Mouse (Mus musculus) ES-CJ7 (cell line): ENCODE measurements around the gene Slc6a1.

Experiments
- DNase-seq: peaks from one replicate; pipeline ENCODE4 v3.0.0; 2011; ENCODE audit warnings: low read depth, low spot score

The Slc6a1 gene

DNA sequence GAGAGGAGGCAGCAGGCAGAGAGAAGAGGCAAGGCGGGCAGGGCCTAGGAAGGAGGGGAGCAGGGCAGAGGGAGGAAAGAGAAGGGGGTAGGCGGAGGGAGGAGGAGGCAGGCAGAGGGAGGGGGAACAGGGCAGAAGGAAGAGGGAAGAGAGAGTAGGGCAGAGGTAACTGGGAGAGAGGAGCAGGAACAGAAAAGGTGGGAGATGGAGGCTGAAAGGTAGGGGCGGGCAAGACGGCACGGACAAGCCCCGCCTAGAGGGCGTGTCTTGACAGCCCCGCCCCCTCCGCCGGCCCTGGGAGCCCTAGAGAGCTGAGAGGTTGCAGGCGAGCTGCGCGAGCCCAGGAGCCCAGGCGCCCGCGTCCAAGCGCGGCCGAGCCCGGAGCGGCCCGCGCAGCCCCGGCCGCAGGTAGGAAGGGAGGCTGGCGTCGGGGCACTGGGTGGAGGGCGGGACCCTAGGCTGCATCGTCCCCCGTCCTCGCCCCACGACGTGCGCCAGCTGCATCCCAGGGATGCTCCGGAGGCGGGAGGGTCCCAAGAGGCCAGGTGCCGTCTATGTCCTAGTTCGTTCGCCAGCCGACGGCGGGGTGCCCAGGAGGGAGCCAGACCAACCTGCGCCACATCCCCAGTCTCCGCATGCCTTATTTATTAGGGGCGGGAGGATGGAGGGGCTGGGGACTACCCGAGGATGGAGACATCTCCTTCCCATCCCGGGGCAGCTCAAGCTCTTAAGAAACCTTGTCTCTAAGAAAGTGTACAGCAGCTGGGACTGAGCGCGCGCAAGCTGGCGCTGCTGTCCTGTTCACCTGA lies at the start of gene Slc6a1:
TSS of gene Slc6a1 (plus strand) at position 167 of the 809 bp plus-strand sequence.
- DNase-seq = peak; percentile 76

GRCm38 (mm10) chr6:114238892-114239644 lies 43.4 kb upstream of the Slc6a1 start:
- no peak for DNase-seq

GRCm38 (mm10) chr6:114245665-114246064 lies 36.8 kb upstream of the Slc6a1 start:
- no peak for DNase-seq

DNA sequence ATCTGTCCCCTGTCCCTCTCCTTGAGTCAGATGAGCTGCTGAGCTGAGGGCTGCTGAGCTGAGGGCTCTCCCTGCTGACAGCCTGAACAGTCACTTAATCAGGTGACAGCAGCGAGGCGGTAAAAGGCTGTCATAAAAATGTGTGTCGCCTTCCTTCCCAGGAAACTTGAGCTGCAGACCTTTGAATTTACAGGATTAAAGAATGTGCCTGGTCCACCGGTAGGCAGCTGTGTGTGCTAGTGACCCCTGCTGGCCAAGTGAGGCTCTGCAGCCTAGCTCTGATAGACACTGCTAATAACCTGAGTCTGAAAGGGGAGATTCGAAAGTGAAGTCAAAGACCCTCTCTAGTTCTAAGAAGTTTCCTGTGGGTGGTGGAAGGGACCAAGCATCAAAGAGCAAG lies 32.1 kb upstream of the Slc6a1 start:
- DNase-seq = peak; percentile 74

- DNase-seq = no peak
Measured at GRCm38 (mm10) chr6:114254927-114255326, 27.5 kb upstream of the Slc6a1 start.

DNA sequence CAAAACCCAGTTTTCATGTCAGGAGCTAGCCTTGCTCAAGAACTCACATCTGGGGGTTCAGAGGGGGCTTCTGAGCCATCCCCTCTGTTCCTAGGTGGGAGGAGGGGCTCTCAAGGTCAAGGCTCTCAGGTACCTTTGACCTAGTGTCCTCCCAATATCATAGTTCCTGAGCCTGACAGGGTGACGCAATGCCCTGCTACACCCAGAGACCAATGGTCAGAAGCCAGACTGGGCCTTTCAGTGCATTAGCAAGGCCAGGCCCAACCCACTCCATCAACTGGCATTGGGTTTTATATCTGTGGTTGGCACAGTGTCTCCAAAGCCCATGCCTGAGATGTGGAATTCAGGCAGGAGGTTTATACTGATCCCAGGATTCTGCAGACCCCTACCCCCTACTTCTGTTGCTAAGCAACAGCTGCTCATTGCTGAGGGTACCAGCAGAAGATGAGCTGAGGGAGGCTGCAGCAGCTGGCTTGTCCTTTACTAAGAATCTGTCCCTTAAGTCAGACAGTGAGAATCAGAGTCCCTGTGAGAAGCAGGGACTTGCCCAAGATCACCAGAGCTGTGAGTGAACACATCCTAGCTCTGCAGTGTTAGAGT lies 24.6 kb upstream of the Slc6a1 start:
- no peak for DNase-seq

DNA sequence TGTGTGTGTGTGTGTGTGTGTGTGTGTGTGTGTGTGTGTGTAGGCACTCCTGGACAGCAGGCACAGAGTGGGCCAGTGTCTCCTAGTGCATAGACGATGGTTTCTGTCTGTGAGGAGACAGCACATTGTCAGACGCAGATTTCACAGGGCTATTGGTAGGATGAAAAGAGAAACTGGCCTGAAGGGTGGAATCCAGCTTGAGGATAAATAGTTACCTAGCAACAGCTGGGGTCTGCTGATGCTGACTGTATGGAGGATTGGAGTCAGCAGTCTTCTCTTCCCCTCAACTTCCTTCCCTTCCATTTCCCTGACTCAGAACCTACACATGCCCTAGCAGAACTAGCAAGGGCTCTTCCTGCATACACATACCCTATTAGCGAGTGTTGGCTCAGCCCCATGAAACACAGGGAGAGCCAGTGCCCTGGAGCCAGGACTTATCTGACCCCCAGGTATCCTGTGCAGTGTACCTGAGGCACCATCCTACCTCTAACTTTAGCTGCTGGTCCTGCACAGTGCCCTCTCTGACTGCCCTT lies 23.7 kb upstream of the Slc6a1 start:
- no peak for DNase-seq

GRCm38 (mm10) chr6:114261609-114262008 lies 20.8 kb upstream of the Slc6a1 start:
- DNase-seq = no peak

GRCm38 (mm10) chr6:114264010-114264409 lies 18.4 kb upstream of the Slc6a1 start:
- no peak for DNase-seq

DNA sequence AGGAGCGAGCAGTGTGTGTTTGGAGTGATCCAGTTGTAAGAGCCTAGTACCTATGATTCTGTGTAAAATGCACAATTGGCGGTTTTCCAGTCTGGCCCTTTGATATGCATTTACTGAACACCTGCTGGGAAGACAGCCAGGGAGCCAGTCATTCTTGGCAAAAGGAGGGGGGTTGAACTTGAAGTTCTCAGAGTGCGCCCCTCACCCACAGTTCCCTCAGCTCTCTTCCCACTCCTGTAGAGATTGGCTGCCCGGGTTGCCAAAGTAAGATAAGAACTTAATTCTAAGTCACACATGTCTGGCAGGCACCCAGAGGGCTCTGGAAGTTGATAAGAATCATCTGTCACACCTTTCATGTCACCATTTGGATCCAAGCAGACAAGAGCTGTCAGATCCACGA lies 18.0 kb upstream of the Slc6a1 start:
- peak; percentile 54 for DNase-seq

- DNase-seq = peak; percentile 71
Measured at GRCm38 (mm10) chr6:114266273-114266672, 16.2 kb upstream of the Slc6a1 start.

DNA sequence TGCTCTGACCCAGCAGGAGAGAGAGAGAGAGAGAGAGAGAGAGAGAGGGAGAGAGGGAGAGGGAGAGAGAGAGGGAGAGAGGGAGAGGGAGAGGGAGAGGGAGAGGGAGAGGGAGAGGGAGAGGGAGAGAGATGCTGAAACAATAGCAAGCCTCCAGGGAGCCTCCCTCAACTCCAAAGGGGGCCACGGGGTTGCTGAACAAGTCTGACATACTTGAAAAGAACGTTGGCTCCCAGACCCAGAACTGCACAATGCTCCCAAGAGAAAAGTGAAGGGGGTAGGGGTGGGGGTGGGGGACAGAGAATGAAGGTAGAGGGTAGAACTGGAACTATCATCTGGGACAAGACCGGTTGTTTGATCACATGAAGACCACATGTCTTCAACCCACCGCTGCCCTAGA lies 14.5 kb upstream of the Slc6a1 start:
- DNase-seq = no peak

DNA sequence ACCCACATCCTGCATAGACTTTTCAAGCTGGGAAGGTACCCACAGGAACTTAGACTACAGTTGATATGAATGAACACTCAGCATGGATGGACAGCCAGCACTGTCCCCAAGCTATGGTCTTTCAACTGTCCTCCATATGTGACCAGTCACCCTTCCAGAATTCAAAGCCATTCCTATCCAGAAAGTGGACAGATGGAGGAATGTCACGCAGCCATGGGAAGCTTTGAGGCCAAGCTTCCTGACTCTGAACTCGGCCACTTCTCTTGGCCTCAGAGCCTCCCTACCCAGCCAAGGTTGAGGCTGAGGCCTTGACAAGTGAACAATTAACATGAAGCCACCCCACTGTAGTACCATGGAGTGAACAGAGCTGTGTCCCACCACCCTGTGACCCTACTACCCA lies 12.8 kb upstream of the Slc6a1 start:
- DNase-seq = no peak

- DNase-seq = no peak
Measured at GRCm38 (mm10) chr6:114270799-114271198, 11.6 kb upstream of the Slc6a1 start.

DNA sequence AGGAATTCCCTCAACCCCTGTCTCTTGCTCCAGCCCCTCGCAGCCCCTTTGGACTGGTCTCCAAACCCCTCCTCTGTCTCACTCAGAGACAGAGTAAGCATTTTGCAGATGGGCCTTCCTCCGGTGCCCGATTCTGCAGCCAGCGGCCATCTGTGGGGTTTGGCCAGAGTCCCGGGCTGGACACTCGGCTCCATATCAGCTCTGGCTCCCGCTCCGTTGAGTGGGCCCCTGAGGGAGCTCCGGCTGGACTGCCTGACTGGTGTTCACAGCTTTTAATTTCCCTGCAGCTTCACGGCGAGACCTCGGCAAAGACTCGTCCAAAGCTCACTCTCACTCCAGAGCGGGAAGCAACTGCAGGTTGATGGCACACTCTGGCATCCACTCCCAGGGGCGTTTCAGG lies 10.2 kb upstream of the Slc6a1 start:
- DNase-seq = no peak

GRCm38 (mm10) chr6:114273997-114274728 lies 8.3 kb upstream of the Slc6a1 start:
- no peak for DNase-seq

DNA sequence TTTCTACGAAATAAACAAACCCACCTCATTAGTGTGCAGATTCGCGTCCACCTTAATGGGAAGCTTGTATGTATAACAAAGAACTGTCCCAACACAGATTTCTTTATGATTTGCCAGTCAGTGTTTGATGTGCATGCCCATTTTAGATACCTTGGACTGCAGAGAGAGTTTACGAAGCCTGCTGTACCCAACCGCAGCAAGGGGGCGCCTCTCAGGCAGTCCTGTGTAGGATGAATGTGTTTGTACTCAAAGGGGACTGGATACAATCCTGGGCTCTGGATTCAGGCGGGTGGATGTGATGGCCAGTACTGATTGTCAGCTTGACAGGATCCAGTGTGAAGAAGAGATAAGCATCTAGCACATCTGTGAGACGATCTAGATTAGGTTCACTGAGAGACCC lies 6.6 kb upstream of the Slc6a1 start:
- DNase-seq = no peak

- no peak for DNase-seq
Measured at GRCm38 (mm10) chr6:114283278-114283770, 889 bp downstream of the Slc6a1 start.

DNA sequence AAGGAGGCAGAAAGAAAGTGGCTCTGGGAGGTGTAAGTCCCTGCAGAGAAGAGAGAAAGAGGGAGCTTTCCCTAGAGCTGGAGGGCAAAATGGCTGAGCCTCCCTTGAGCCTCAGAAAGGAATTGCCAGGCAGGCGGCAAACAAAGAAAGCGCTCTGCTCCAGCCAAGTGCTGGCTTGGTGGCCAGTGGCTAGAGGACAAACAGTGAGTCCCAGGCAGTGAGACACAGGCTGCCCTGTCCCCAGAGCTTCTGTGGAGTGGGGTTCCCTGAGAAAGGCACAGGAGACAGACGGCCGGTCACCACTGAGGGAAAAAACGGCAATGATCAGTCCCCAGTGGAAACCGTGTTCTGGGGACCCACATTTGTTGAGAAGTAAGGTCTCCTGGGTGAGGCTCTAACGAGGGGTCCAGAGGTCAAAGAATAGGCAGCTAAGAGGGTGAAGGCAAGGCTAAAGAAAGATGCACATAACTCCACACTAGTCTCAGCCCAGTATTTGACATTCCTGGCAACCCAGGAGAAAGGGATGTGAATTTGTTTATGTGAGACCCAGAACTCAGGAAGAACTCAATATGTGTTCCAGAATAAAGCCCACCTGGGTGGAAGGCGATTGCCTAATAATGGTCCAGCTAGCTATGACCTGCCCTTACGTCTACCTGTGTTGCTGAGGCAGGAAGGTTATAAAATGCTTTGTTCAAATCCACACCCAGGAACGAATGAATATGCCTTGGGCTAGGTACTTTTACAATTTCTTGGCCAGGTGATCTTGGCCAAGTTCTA lies 1.7 kb downstream of the Slc6a1 start:
- DNase-seq = peak; percentile 83

DNA sequence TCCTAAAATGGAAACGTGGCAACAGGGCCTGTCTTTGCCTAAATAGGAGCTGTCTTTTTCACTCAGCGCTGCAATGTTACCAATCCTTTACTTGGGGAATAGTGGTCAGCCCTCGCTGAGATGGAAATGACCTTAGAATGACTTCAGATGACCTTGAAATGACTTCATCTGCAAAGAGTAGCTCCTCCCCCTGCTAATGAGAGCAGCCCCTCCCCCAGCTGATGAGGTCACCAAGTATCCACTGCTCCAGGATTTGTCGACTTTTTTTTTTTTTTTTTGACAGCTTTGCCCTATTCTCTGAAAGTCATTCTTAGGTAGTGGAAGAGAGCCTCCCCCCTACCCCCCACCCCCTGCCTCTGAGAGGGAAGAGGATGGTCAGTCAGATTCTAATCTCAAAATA lies 3.0 kb downstream of the Slc6a1 start:
- peak; percentile 66 for DNase-seq

DNA sequence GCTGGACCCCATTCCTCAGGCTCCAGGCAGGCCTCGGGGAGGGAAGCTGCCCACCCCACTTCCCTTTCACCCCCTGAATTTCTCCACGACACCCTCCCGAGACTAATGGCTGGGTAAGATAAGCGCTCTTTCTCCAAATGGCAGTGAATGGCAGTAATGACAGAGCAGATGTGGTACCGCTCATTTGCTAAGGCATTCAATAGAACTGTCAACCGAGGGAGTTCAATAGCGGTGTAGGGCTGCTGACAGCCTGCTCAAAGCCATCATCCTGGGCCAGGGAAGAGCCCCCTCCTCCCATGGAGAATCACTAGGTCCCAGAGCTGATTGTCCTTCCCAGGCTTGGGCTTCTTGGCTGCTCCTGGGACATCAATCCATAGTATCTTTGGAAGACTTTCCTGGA lies 6.7 kb downstream of the Slc6a1 start:
- no peak for DNase-seq
